Mouse (Mus musculus) G1E (cell line): ENCODE data around the gene Krtap5-4. TPM values are rescaled to one million over a fixed set of nuclear protein-coding genes. Genes with fewer than 3 reads are reported as not detected.
"Not testable (repeated sequence)": the region's sequence is repeated elsewhere in the genome, so short reads cannot be mapped to it uniquely, and the experiment has no call there.

ENCODE experiments used
- ATAC-seq: 2 replicates; pipeline ENCODE4 v1.8.0; 2016; ENCODE audit warnings: mild to moderate bottlenecking; ENCODE audit not compliant: insufficient number of reproducible peaks, poor library complexity, low FRiP score, severe bottlenecking; ENCODE audit errors: extremely low read depth
- DNase-seq: peaks from one replicate; pipeline ENCODE4 v3.0.0; 2012; ENCODE audit warnings: low spot score
- H3K27me3 ChIP-seq: 2 replicates; pipeline ENCODE4 v1.6.1; 2012; ENCODE audit warnings: mild to moderate bottlenecking, low read length, inconsistent platforms; ENCODE audit not compliant: insufficient read depth
- H3K36me3 ChIP-seq: replicated peaks from 2 replicates; pipeline ENCODE3; 2012; ENCODE audit warnings: mild to moderate bottlenecking, inconsistent platforms
- H3K4me1 ChIP-seq: 2 replicates; pipeline ENCODE4 v1.6.1; 2012; ENCODE audit warnings: low read depth, low read length, inconsistent platforms, mixed read lengths; ENCODE audit not compliant: insufficient read depth
- H3K4me3 ChIP-seq: 2 replicates; pipeline ENCODE4 v1.5.1; 2012; ENCODE audit warnings: low read depth, mild to moderate bottlenecking, inconsistent platforms, low read length, moderate library complexity, mixed read lengths
- H3K9me3 ChIP-seq: replicated peaks from 2 replicates; pipeline ENCODE4 v1.6.1; 2012; ENCODE audit warnings: inconsistent platforms
- CTCF ChIP-seq: IDR thresholded peaks from 2 replicates; pipeline ENCODE4 v1.5.1; 2012; ENCODE audit warnings: low read depth, low read length, inconsistent platforms, mixed read lengths
- GATA1 ChIP-seq: IDR thresholded peaks from 2 replicates; pipeline ENCODE4 v1.6.1; 2012; ENCODE audit warnings: borderline replicate concordance, low read length, inconsistent platforms, mixed read lengths
- GATA2 ChIP-seq: IDR thresholded peaks from 2 replicates; pipeline ENCODE4 v1.6.1; 2012; ENCODE audit warnings: low read depth, low read length, inconsistent platforms, borderline replicate concordance
- POLR2AphosphoS5 ChIP-seq: IDR thresholded peaks from 2 replicates; pipeline ENCODE4 v1.6.1; 2012; ENCODE audit warnings: low read depth, low read length, inconsistent platforms; ENCODE audit not compliant: insufficient replicate concordance
- TAL1 ChIP-seq: conservative IDR thresholded peaks from 2 replicates; pipeline ENCODE4 v1.6.1; 2012; ENCODE audit warnings: low read depth, low read length, inconsistent platforms, mixed read lengths
- polyA plus RNA-seq: library from polyadenylated mRNA; stranded (reverse); fragments of >175 nt; gene quantifications from 2 replicates; pipeline ENCODE4 v1.2.3, GENCODE M21; 2012
- total RNA-seq, 2 experiments: library from RNA; stranded (forward) in 1 of 2; stranded (reverse) in 1 of 2; fragments of 200-1000 nt in 1 of 2; fragments of >200 nt in 1 of 2; fragmentation: Nextera tagmentation in 1 of 2; gene quantifications; 2 replicates each; pipeline ENCODE4 v1.2.3; 2014 to 2017

The Krtap5-4 gene
- total RNA-seq (2014; fragmentation: Nextera tagmentation) (not detected in 2 replicates), total RNA-seq (2017) (not detected in 2 replicates), polyA plus RNA-seq (not detected in 2 replicates)

DNA sequence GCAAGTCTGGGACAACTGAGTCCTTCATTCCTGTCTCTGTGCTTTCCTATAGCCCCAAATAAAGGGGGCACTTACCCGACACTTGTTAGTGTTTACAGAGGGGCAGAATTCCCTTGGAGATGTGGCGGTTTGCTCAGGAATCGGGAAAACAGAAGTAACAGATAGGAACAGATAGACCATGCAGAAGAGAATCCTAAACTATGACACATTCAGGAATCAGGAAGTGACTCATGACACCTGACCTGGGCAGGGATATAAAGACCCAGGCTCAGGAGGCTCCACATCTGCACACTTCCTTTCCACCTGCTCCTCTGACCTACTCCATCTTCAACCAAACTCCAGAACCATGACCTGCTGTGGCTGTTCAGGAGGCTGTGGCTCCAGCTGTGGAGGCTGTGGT is at the start of gene Krtap5-4:
TSS of gene Krtap5-4 (plus strand) at position 301 of the 400 bp plus-strand sequence.
- H3K36me3 ChIP-seq = no peaks in the 10 kb centered on the region
- H3K9me3 ChIP-seq = no peaks in the 10 kb centered on the region
- ATAC-seq (no peak), DNase-seq (no peak)
- H3K4me3 ChIP-seq = no peak within 1 kb of the TSS
- no peak for TF ChIP-seq CTCF
- TF ChIP-seq GATA2 = no peak
- TF ChIP-seq TAL1 = no peak
- no peak for TF ChIP-seq POLR2AphosphoS5
- no peak for TF ChIP-seq GATA1
- no peaks in the 10 kb centered on the region for H3K4me1 ChIP-seq
- peaks cover 12% of the 10 kb centered on the region; the same call in 1 of the 2 replicates for H3K27me3 ChIP-seq

DNA sequence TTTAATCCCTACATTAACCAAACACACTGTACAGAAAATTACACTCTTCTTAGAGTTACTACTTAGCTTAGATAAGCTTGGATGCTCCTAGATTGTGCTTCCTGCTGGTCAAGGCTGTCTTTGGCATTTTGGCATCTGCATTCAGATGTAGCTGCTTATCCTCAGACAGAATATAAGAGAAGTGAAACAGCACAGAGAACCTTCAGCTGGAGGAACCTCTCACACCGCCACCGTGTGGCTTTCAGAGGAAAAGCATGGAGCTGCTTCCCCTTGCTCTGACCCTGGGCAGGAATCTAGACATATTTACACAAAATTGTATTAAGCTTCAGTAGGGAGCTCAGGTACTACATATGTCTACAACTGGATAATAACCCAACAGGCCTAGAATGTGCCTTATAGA is 47.8 kb upstream of the Krtap5-4 start:
- Histone ChIP-seq H3K4me3 (no peak overlapping the region), H3K27me3 (peaks cover 13% of the 10 kb centered on the region), H3K36me3 (no peaks in the 10 kb centered on the region), H3K9me3 (no peaks in the 10 kb centered on the region), H3K4me1 (no peaks in the 10 kb centered on the region)
- ATAC-seq (no peak), DNase-seq (no peak)
- no peak for TF ChIP-seq GATA1
- no peak for TF ChIP-seq GATA2
- TF ChIP-seq POLR2AphosphoS5 = no peak
- TF ChIP-seq CTCF = no peak
- TF ChIP-seq TAL1 = no peak

DNA sequence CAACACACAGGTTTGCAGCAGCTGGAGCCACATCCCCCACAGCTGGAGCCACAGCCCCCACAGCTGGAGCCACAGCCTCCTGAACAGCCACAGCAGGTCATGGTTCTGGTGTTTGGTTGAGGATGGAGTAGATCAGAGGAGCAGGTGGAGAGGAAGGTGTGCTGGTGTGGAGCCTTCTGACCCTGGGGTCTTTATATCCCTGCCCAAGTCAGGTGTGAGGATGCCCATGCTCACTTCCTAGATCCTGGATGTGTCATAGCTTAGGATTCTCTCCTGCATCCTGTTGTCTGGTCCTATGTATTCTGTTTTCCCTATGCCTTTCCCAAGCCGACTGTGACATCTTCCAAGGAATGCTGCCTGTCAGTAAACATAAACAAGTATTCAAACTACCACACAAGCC is 45.1 kb upstream of the Krtap5-4 start, which contains the start of gene Gm2431:
TSS of gene Gm2431 (minus strand) at position 101 of the 400 bp plus-strand sequence.
- H3K4me1 ChIP-seq, H3K9me3 ChIP-seq, DNase-seq, H3K36me3 ChIP-seq, H3K4me3 ChIP-seq, ATAC-seq: not testable (repeated sequence)
- H3K27me3 ChIP-seq = peaks cover 13% of the 10 kb centered on the region

DNA sequence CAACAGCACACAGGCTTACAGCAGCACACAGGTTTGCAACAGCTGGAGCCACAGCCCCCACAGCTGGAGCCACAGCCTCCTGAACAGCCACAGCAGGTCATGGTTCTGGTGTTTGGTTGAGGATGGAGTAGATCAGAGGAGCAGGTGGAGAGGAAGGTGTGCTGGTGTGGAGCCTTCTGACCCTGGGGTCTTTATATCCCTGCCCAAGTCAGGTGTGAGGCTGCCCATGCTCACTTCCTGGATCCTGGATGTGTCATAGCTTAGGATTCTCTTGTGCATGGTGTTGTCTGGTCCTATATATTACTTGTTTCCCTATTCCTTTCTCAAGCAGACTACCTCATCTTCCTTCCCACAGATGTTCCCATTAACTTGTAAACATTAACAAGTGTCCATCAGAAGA is 29.1 kb upstream of the Krtap5-4 start, which contains the start of gene Gm4559:
TSS of gene Gm4559 (minus strand) at position 101 of the 400 bp plus-strand sequence.
- not testable (repeated sequence) for H3K4me1 ChIP-seq, H3K36me3 ChIP-seq, H3K27me3 ChIP-seq, ATAC-seq, H3K4me3 ChIP-seq, H3K9me3 ChIP-seq, DNase-seq

DNA sequence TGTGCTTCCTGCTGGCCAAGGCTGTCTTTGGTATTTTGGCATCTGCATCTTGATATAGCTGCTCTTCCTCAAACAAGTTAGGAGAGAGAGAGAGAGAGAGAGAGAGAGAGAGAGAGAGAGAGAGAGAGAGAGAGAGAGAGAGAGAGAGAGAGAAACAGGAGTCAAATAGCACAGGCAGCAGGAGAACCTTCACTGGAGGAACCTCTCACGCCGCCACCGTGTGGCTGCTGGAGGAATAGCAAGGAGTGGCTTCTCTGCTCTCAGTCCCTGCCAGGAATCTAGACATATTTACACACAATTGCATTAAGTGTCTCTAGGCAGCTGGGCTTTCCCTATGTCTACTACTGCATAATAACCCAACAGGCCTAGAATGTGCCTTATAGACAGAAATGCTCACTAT is 25.2 kb upstream of the Krtap5-4 start:
- not testable (repeated sequence) for H3K36me3 ChIP-seq, DNase-seq, H3K4me1 ChIP-seq, ATAC-seq, H3K4me3 ChIP-seq, H3K9me3 ChIP-seq
- H3K27me3 ChIP-seq = peaks cover 21% of the 10 kb centered on the region
- TF ChIP-seq CTCF = peak; percentile 66

DNA sequence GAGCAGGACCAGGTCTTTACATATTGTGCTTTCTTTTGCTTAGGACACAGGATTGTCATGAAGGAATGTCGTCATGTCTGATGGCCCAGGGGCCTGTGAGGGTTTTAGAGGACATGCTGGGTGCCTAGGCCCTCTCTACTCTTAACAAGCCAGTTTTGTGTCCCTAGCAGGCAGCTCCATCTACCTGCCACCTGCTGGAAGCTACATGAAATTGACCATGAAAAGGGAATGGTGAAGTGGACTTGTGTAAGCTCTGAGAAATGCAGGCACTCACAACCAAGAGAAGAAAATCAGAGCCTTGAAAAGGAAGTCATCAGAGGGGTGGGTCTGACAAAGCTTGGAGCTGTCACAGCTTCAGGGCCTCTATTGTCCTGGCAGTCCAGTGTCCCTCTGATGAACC is 24.1 kb upstream of the Krtap5-4 start:
- H3K27me3 ChIP-seq = peaks cover 27% of the 10 kb centered on the region
- not testable (repeated sequence) for H3K9me3 ChIP-seq, H3K4me3 ChIP-seq, H3K36me3 ChIP-seq, H3K4me1 ChIP-seq, DNase-seq, ATAC-seq

DNA sequence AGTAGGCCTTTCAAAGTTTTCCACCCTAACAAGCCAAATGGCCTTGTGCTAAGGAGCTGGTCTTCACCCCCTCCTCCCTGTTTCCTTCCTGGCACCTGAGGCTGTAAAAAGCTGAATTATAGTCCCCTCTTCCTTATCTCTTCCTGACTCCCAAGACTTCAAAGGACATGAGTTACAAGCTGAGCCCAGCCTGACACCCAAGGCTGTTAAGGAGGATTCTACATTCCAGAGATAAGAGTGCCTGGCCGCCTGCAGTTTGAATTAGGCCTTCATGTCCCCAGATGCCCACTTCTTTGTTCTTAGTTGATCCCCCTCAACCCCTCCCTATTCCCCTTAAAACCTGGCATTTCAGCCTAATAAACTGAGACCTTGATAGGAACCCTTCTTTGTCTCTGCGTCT is 20.5 kb upstream of the Krtap5-4 start:
- H3K9me3 ChIP-seq, DNase-seq, ATAC-seq, H3K4me1 ChIP-seq, H3K4me3 ChIP-seq, H3K36me3 ChIP-seq: not testable (repeated sequence)
- H3K27me3 ChIP-seq = peaks cover 38% of the 10 kb centered on the region
